Mouse (Mus musculus) spleen, postnatal 36 days (tissue): ENCODE data around the gene Unc80.
"Not testable (repeated sequence)": the region's sequence is repeated elsewhere in the genome, so short reads cannot be mapped to it uniquely, and the experiment has no call there.

Source experiments
- DNase-seq, 2 experiments: peaks; one replicate each; pipeline ENCODE4 v3.0.0; 2022; ENCODE audit warnings: low spot score in 2 of 2, mixed read lengths in 1 of 2

Unc80 gene

GRCm38 (mm10) chr1:66617188-66617587 lies 149.0 kb downstream of the Unc80 start:
- DNase-seq, result no peak

- DNase-seq, result no peak
Measured at GRCm38 (mm10) chr1:66638177-66638576, 170.0 kb downstream of the Unc80 start.

GRCm38 (mm10) chr1:66646894-66647293 lies 178.7 kb downstream of the Unc80 start:
- no peak for DNase-seq

GRCm38 (mm10) chr1:66649568-66649967 lies 181.4 kb downstream of the Unc80 start:
- no peak for DNase-seq

- DNase-seq, result no peak
Measured at GRCm38 (mm10) chr1:66650006-66650405, 181.8 kb downstream of the Unc80 start.

GRCm38 (mm10) chr1:66655119-66655746 lies 187.1 kb downstream of the Unc80 start:
- no peak for DNase-seq

GRCm38 (mm10) chr1:66655747-66656119 lies 187.6 kb downstream of the Unc80 start:
- DNase-seq, result no peak

GRCm38 (mm10) chr1:66671475-66671874 lies 203.3 kb downstream of the Unc80 start:
- no peak for DNase-seq

- no peak for DNase-seq
Measured at GRCm38 (mm10) chr1:66672812-66673211, 204.6 kb downstream of the Unc80 start.

GRCm38 (mm10) chr1:66677928-66678327 lies 209.8 kb downstream of the Unc80 start:
- DNase-seq, result no peak

- DNase-seq, result no peak
Measured at GRCm38 (mm10) chr1:66678662-66679061, 210.5 kb downstream of the Unc80 start.

GRCm38 (mm10) chr1:66682974-66683373 lies 214.8 kb downstream of the Unc80 start:
- DNase-seq, result no peak

GRCm38 (mm10) chr1:66691772-66692171 lies 223.6 kb downstream of the Unc80 start:
- DNase-seq, result no peak

GRCm38 (mm10) chr1:66692308-66692707 lies 224.1 kb downstream of the Unc80 start:
- no peak for DNase-seq

GRCm38 (mm10) chr1:66692780-66693392 lies 224.7 kb downstream of the Unc80 start:
- DNase-seq, result no peak

- DNase-seq, result no peak
Measured at GRCm38 (mm10) chr1:66694266-66694665, 226.1 kb downstream of the Unc80 start.

- DNase-seq, result no peak
Measured at GRCm38 (mm10) chr1:66695296-66695695, 227.1 kb downstream of the Unc80 start.

GRCm38 (mm10) chr1:66699630-66700029 lies 231.5 kb downstream of the Unc80 start:
- DNase-seq, result not testable (repeated sequence)

GRCm38 (mm10) chr1:66700149-66700692 lies 232.1 kb downstream of the Unc80 start:
- DNase-seq, result no peak

GRCm38 (mm10) chr1:66700693-66701575 lies 232.8 kb downstream of the Unc80 start, which contains the start of gene Rpe:
Gene Rpe (plus strand): TSS chr1:66700831.
- DNase-seq, result peak; percentile 92 to 93

GRCm38 (mm10) chr1:66701576-66701940 lies 233.4 kb downstream of the Unc80 start:
- no peak for DNase-seq

- DNase-seq, result no peak
Measured at GRCm38 (mm10) chr1:66702623-66703345, 234.6 kb downstream of the Unc80 start.
